Mouse (Mus musculus) layer of hippocampus, adult 6 months (tissue): ENCODE measurements around the gene Otub2. TPM values are rescaled to one million over a fixed set of nuclear protein-coding genes. Genes with fewer than 3 reads are reported as not detected.

Experiments used
- long read RNA-seq, 2 experiments: library from polyadenylated mRNA; unstranded; transcript quantifications; one replicate each; pipeline ENCODE4 v2.0.0; 2019 to 2020
- polyA plus RNA-seq: library from polyadenylated mRNA; unstranded; fragments of <200 nt; fragmentation: Nextera tagmentation; gene quantifications from 2 replicates; pipeline ENCODE4 v1.2.3, GENCODE M21; 2021

The Otub2 gene
- polyA plus RNA-seq, result 29.6 and 30.0 TPM in 2 replicates
- long read RNA-seq, experiment 1, transcript Otub2-201 (6 exons, 2,791 nt), result major isoform, 41 of 72 reads
- long read RNA-seq, experiment 1, partial matches to known transcripts, result 12 of 72 reads
- long read RNA-seq, experiment 1, other reads (novel, unspliced or antisense), result 16 of 72 reads
- long read RNA-seq, experiment 2, transcript Otub2-203 (5 exons, 3,055 nt), result minor isoform, 17 of 334 reads
- long read RNA-seq, experiment 2, transcript Otub2-201 (6 exons, 2,791 nt), result major isoform, 216 of 334 reads
- long read RNA-seq, experiment 2, partial matches to known transcripts, result 74 of 334 reads
- long read RNA-seq, experiment 2, other reads (novel, unspliced or antisense), result 27 of 334 reads

GRCm38 (mm10) chr12:103388505-103389347 is at the start of gene Otub2:
Gene Otub2, plus strand, starts transcription at chr12:103388682.

GRCm38 (mm10) chr12:103355746-103356414 is 32.6 kb upstream of the Otub2 start, which contains the start of gene Asb2:
Gene Asb2, minus strand, starts transcription at chr12:103356001.

GRCm38 (mm10) chr12:103407720-103408119 is 19.2 kb downstream of the Otub2 start, which contains the start of gene 9330161L09Rik:
Gene 9330161L09Rik, minus strand, starts transcription at chr12:103407820.

GRCm38 (mm10) chr12:103425729-103426470 is 37.4 kb downstream of the Otub2 start, which contains the start of gene Ddx24:
Gene Ddx24, minus strand, starts transcription at chr12:103425830.

GRCm38 (mm10) chr12:103433986-103434731 is 45.7 kb downstream of the Otub2 start, which contains the start of gene Ifi27:
Gene Ifi27, plus strand, starts transcription at chr12:103434211.

GRCm38 (mm10) chr12:103443524-103443923 is 55.0 kb downstream of the Otub2 start, which contains the start of gene Ifi27l2a:
Gene Ifi27l2a, minus strand, starts transcription at chr12:103443680.

Other genes with a start within 250 kb of the Otub2 start
- gene Prima1, start 146.5 kb upstream of the Otub2 start, polyA plus RNA-seq, result 2.1 TPM in 2 replicates
- gene Fam181a, start 77.7 kb upstream of the Otub2 start, polyA plus RNA-seq, result 2.2 and 3.4 TPM in 2 replicates
- 1.8 and 2.1 TPM in 2 replicates for gene Asb2, start 32.7 kb upstream of the Otub2 start, polyA plus RNA-seq
- 0.19 and 0.38 TPM in 2 replicates for gene 9330161L09Rik, start 19.1 kb downstream of the Otub2 start, polyA plus RNA-seq
- 288 and 319 TPM in 2 replicates for gene Ddx24, start 37.1 kb downstream of the Otub2 start, polyA plus RNA-seq
- gene Ifi27, start 45.5 kb downstream of the Otub2 start, polyA plus RNA-seq, result 143 and 254 TPM in 2 replicates
- 21.0 and 37.1 TPM in 2 replicates for gene Ifi27l2a, start 55.0 kb downstream of the Otub2 start, polyA plus RNA-seq
- gene Ifi27l2b, start 68.5 kb downstream of the Otub2 start, polyA plus RNA-seq, result not detected in 2 replicates
- gene Ppp4r4, start 143.6 kb downstream of the Otub2 start, polyA plus RNA-seq, result 9.5 and 10.3 TPM in 2 replicates
- not detected in 2 replicates for gene Serpina10, start 242.8 kb downstream of the Otub2 start, polyA plus RNA-seq